Mouse (Mus musculus): Measurements from ENCODE around the gene Asb5. TPM values are rescaled to one million over a fixed set of nuclear protein-coding genes. Genes with fewer than 3 reads are reported as not detected.
"Not testable (repeated sequence)": the region's sequence is repeated elsewhere in the genome, so short reads cannot be mapped to it uniquely, and the experiment has no call there.

Asb5 gene
- polyA plus RNA-seq, 1 experiment from 2014 or later = 5.7 TPM

- Histone ChIP-seq H3K9me3 (replicated peaks) (no peaks in the 10 kb centered on the region), H3K27ac (replicated peaks) (no peak overlapping the region), H3K4me1 (peaks cover 5% of the 10 kb centered on the region), H3K4me3 (replicated peaks) (no peak overlapping the region), H3K9ac (no peak overlapping the region), H3K4me2 (replicated peaks) (no peak overlapping the region), H3K27me3 (no peaks in the 10 kb centered on the region), H3K36me3 (no peaks in the 10 kb centered on the region)
- no peak for ATAC-seq (ENCODE audit: insufficient number of reproducible peaks, low FRiP score, low TSS enrichment, low read depth)
- 52% methylated on average over 2 of the region's 2 CpGs for WGBS
These were observed 66.7 kb downstream of the Asb5 start for GRCm38 (mm10) chr8:54596051-54596450.

GRCm38 (mm10) chr8:54596940-54597339 is 67.6 kb downstream of the Asb5 start:
- Histone ChIP-seq H3K4me2 (replicated peaks) (no peak overlapping the region), H3K27ac (replicated peaks) (no peak overlapping the region), H3K9me3 (replicated peaks) (no peaks in the 10 kb centered on the region), H3K4me1 (peaks cover 5% of the 10 kb centered on the region), H3K4me3 (replicated peaks) (no peak overlapping the region), H3K36me3 (no peaks in the 10 kb centered on the region), H3K27me3 (no peaks in the 10 kb centered on the region), H3K9ac (no peak overlapping the region)
- no peak for ATAC-seq (ENCODE audit: insufficient number of reproducible peaks, low FRiP score, low TSS enrichment, low read depth)
- 69% methylated on average over 2 of the region's 2 CpGs for WGBS

GRCm38 (mm10) chr8:54597386-54597785 is 68.0 kb downstream of the Asb5 start:
- 88% methylated on average over 2 of the region's 2 CpGs for WGBS
- Histone ChIP-seq H3K4me2 (replicated peaks) (no peak overlapping the region), H3K4me3 (replicated peaks) (no peak overlapping the region), H3K27ac (replicated peaks) (no peak overlapping the region), H3K36me3 (no peaks in the 10 kb centered on the region), H3K9me3 (replicated peaks) (no peaks in the 10 kb centered on the region), H3K9ac (no peak overlapping the region), H3K27me3 (no peaks in the 10 kb centered on the region), H3K4me1 (peaks cover 5% of the 10 kb centered on the region)
- no peak for ATAC-seq (ENCODE audit: insufficient number of reproducible peaks, low FRiP score, low TSS enrichment, low read depth)

GRCm38 (mm10) chr8:54600671-54601251 is 71.4 kb downstream of the Asb5 start, which contains the start of gene Spata4:
Spata4 (plus strand) TSS chr8:54600781.
- H3K9ac ChIP-seq = no peak within 1 kb of the TSS
- peak within 1 kb of the TSS; percentile 22 for H3K4me3 ChIP-seq (replicated peaks)
- peaks cover 5% of the 10 kb centered on the region; the same call in 1 of the 2 replicates for H3K4me1 ChIP-seq
- no peaks in the 10 kb centered on the region for H3K36me3 ChIP-seq
- 0 out of 2 replicates have a peak, but pooled peaks have one; percentile 24 for ATAC-seq (ENCODE audit: insufficient number of reproducible peaks, low FRiP score, low TSS enrichment, low read depth)
- H3K9me3 ChIP-seq (replicated peaks) = no peaks in the 10 kb centered on the region
- 10% methylated on average over 21 of the region's 21 CpGs for WGBS
- peak within 1 kb of the TSS; percentile 40 for H3K4me2 ChIP-seq (replicated peaks)
- no peak within 1 kb of the TSS for H3K27ac ChIP-seq (replicated peaks)
- H3K27me3 ChIP-seq = no peaks in the 10 kb centered on the region

- ATAC-seq (ENCODE audit: insufficient number of reproducible peaks, low FRiP score, low TSS enrichment, low read depth) = no peak
- Histone ChIP-seq H3K4me2 (replicated peaks) (no peak overlapping the region), H3K27ac (replicated peaks) (no peak overlapping the region), H3K4me1 (peaks cover 5% of the 10 kb centered on the region; the same call in 1 of the 2 replicates), H3K4me3 (replicated peaks) (no peak overlapping the region), H3K27me3 (no peaks in the 10 kb centered on the region), H3K9ac (no peak overlapping the region), H3K36me3 (no peaks in the 10 kb centered on the region), H3K9me3 (replicated peaks) (no peaks in the 10 kb centered on the region)
- WGBS = 63% methylated on average over 4 of the region's 4 CpGs
These were observed 74.1 kb downstream of the Asb5 start for GRCm38 (mm10) chr8:54603440-54603839.

GRCm38 (mm10) chr8:54609336-54609735 is 80.0 kb downstream of the Asb5 start:
- WGBS = 81% methylated on average over 2 of the region's 2 CpGs
- Histone ChIP-seq H3K4me2 (replicated peaks) (no peak overlapping the region), H3K27ac (replicated peaks) (no peak overlapping the region), H3K4me3 (replicated peaks) (no peak overlapping the region), H3K9me3 (replicated peaks) (no peaks in the 10 kb centered on the region), H3K27me3 (no peaks in the 10 kb centered on the region), H3K4me1 (no peaks in the 10 kb centered on the region), H3K9ac (no peak overlapping the region), H3K36me3 (no peaks in the 10 kb centered on the region)
- no peak for ATAC-seq (ENCODE audit: insufficient number of reproducible peaks, low FRiP score, low TSS enrichment, low read depth)

- WGBS = 49% methylated on average over 4 of the region's 4 CpGs
These were observed 80.9 kb downstream of the Asb5 start for GRCm38 (mm10) chr8:54610238-54610637.

GRCm38 (mm10) chr8:54616710-54617109 is 87.3 kb downstream of the Asb5 start:
- not testable (repeated sequence) for H3K9me3 ChIP-seq (replicated peaks); ATAC-seq (ENCODE audit: insufficient number of reproducible peaks, low FRiP score, low TSS enrichment, low read depth); H3K4me1 ChIP-seq; H3K27me3 ChIP-seq; H3K36me3 ChIP-seq; H3K27ac ChIP-seq (replicated peaks); H3K9ac ChIP-seq; H3K4me3 ChIP-seq (replicated peaks); H3K4me2 ChIP-seq (replicated peaks)
- 87% methylated on average over 17 of the region's 17 CpGs for WGBS

More at GRCm38 (mm10) chr8:54610238-54610637, 80.9 kb downstream of the Asb5 start:
- Histone ChIP-seq H3K27me3 (no peaks in the 10 kb centered on the region), H3K4me3 (replicated peaks) (no peak overlapping the region), H3K4me1 (no peaks in the 10 kb centered on the region), H3K36me3 (no peaks in the 10 kb centered on the region), H3K4me2 (replicated peaks) (no peak overlapping the region), H3K9me3 (replicated peaks) (no peaks in the 10 kb centered on the region), H3K9ac (no peak overlapping the region), H3K27ac (replicated peaks) (no peak overlapping the region)
- ATAC-seq (ENCODE audit: insufficient number of reproducible peaks, low FRiP score, low TSS enrichment, low read depth) = no peak

Other genes starting within 250 kb of the Asb5 start
- gene Spcs3, start 418 bp downstream of the Asb5 start, polyA plus RNA-seq (2015; fragmentation: Nextera tagmentation; extraction: Ambion mirVana) = 73.7 and 76.9 TPM in 2 replicates
- 0.25 TPM in 1 of 2 replicates, not detected in the other for gene Spata4, start 71.2 kb downstream of the Asb5 start, polyA plus RNA-seq (2015; fragmentation: Nextera tagmentation; extraction: Ambion mirVana)

Data from embryonic facial prominence, embryonic 15.5 days (tissue).